Mouse (Mus musculus) frontal cortex, adult 2 months (tissue): Measurements from ENCODE around the gene Calm3. TPM values are rescaled to one million over a fixed set of nuclear protein-coding genes. Genes with fewer than 3 reads are reported as not detected.
"Not testable (repeated sequence)": the region's sequence is repeated elsewhere in the genome, so short reads cannot be mapped to it uniquely, and the experiment has no call there.

ENCODE experiments used
- DNase-seq, 2 experiments: peaks; one replicate each; pipeline ENCODE4 v3.0.0; 2022; ENCODE audit warnings: low spot score in 1 of 2; ENCODE audit errors: extremely low spot score in 1 of 2
- polyA plus RNA-seq: library from polyadenylated mRNA; depleted of rRNA; stranded (reverse); fragments of >200 nt; gene quantifications from 2 replicates; pipeline ENCODE4 v1.2.3, GENCODE M21; 2012; rRNA removed

Gene Calm3
- polyA plus RNA-seq = 1,679 and 1,948 TPM in 2 replicates

DNA sequence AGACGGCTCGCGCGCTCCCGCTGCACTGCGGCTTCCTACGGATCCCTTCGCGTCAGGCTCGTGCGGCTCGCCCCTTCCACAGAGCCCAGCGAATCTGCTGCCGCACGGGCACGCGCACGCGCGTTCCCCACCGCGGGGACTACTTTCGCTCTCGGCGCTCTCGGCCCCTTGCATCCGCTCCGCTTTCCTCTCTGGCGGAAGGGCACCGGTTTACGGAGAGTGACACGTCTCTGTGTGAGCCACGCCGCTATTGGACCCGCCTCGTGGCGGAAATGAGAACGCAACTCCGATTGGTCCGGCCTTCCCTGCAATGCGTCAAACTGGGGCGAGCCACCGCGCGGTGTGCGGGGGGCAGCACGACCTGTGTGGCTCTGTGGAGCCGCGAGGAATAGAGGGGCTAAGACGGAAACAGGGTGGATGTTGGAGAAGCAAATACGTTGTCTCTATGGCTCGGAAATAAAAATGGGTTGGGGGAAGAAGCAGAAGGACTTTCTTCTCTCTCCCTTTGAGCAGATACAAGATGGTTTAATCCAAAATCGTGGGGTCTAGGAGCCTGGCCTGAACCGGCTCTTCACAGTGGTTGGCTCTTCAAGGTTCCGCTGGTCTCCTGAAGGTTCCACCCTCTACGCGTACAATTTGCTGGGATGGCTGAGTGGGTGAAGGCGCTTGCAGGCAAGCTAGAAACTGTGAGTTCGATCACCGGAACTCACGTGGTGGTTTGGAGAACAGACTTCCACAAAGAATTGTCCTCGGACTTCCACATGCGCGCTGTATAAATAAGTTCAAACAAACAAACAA is at the start of gene Calm3:
Gene Calm3 (minus strand): TSS at position 78 of the 798 bp plus-strand sequence.
- DNase-seq = peak; percentile 98 to 100

DNA sequence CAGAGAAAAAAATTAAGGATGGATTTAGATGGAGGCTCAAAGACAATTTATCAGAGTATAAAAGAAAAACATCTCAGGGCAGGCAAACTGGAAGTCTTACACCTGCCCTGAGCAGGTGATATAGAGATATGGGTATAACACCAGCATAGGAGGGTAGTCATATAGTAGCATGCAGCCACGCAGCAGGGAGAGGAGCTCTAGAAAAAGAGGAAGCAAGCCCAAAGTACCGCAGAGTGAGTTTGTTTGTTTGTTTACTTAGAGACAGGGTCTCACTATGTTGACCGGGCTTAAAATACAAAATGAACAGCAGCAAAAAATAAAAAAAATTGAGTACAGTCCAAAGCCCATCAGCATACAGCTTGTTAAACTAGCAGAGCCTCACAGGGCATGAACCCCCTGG is 47.2 kb upstream of the Calm3 start:
- no peak for DNase-seq

DNA sequence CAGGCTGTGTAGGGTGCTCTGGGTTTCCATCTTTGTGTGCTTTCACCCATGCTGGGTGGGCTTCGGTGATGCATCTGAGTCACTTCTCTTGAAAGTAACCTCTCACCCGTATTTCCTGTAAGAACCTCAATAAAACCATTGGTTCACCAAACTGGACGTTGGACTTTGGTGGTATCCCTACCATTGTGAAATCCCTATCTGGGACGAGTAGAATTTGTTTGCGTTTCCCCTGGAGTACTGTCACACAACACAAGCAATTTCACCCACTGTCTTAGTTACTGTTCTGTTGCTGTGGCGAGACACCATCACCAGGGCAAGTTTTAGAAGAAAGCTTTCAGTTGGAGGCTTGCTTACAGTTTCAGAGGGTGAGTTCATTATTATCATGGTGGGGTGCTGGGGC is 44.5 kb upstream of the Calm3 start:
- no peak for DNase-seq

DNA sequence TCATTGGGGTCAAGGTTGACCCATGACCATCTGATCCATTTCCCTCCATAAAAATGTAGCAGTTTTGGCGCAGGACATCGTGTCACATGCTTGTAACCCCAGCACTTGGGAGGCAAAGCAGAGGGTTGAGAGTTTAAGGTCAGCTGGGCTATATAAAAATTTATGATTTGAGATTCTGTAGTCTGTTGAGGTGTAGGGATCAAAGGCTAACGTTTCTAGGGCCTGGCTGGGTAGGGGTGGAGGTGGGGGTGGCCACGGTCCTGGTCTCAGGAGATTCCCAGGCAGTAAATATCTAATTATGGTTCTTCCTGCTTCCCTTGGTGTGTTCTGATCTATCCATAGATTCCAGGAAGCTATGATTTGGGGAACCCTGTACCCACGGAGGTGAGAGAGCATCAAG is 37.8 kb upstream of the Calm3 start:
- DNase-seq = no peak

DNA sequence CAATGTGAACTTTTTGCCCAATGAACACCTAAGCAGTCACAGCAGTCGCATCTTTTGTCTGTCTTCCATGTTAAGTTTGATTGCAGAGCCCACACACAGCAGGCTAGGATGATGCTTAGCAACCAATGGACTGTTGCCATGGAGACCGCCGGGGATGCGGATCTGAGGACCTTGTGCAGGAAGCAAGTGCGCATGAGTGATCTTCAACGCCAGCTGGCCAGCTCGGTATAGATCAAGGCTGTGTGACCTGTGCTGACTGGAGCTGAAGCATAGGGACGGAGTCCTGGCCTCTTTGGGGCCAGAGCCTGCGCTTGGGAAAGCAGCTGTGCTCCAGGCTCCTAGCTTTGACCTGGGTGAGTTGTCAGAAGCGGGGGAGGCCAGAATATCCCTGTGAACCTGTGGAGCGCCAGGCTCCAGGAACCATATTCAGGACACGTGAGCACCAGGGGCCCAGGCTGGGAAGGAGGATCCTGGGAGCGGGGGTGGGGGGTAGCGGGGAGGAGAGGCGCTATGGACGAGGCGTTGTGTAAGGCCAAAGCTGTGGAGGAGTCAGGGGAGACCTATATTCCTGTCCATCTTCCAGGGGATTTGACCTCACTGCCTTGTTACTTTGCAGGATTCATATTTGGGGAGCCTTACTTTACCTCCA is 35.7 kb upstream of the Calm3 start, which contains the start of gene Pnmal1:
Gene Pnmal1 (plus strand): TSS at position 141 of the 649 bp plus-strand sequence.
- peak; percentile 94 to 96 for DNase-seq

DNA sequence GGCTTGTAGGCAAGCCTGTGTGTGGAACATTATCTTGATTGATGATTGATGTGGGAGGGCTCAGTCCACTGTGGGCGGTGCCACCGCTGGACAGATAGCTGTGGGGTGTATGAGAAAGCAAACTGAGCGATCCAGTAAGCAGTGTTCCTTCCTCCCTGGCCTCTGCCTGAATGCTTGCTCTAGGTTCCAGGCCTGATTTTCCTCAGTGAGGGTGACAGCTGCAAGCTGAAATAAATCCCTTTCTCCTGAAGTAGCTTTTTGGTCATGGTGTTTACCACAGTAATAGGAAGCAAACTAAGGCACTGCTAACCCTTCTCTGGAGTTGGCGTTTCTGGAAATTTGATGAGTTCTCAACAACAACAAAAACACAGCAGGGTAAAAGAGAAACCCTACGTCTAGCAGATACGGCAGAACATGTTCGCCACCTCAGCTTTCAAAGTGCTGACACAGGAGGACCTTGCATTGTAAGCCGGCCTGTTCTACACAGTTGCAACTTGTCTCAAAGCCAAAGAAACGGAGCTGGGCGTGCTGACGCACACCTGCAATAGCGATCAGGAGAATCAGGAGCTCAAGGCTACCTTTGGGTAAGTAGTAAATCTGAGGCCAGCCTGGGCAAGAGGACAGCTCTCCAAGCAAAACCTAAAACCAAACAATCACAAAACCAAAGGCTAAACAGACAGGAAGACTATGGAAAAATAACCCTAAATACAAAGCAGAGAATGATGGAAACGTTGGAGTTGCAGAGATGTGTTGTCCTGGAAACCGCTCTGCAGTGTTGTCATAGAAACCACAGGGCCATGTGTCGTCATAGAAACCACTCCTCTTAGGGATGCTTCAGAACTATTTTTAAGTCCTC is 32.7 kb upstream of the Calm3 start:
- DNase-seq = peak; percentile 80 to 84

DNA sequence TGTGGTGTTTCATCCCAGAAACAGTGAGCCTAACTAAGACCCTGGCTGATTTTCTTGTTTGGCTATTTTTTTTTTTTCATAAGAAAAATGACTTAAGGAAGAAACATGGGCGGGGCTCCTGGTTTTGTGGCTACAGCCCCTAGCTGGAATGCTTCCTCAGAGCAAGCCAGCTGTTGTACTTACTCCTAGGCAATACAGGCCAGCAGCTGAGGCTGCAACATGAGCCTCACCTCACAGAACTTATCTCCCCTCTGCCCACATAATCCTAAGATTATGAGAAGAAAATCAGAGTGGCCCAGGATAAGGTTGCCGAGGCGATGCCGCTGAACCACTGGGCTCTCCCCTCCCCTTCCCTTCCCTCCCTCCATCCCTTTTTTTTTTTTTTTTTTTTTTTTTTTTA is 31.8 kb upstream of the Calm3 start:
- DNase-seq = no peak

DNA sequence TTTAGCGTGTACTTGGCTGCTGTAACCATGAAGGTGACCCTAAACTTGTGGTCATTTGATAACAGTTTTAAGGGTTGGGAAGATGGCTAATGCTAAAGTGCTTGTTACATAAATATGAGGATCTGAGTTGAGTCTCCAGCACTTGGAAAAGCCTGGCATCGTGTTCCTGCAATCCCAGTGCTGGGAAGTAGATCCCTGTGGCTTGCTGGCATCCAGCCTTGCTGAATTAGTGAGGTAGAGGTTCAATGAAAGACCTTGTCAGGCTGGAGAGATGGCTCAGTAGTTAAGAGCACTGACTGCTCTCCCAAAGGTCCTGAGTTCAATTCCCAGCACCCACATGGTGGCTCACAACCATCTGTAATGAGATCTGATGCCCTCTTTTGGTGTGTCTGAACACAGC is 29.9 kb upstream of the Calm3 start:
- not testable (repeated sequence) for DNase-seq

DNA sequence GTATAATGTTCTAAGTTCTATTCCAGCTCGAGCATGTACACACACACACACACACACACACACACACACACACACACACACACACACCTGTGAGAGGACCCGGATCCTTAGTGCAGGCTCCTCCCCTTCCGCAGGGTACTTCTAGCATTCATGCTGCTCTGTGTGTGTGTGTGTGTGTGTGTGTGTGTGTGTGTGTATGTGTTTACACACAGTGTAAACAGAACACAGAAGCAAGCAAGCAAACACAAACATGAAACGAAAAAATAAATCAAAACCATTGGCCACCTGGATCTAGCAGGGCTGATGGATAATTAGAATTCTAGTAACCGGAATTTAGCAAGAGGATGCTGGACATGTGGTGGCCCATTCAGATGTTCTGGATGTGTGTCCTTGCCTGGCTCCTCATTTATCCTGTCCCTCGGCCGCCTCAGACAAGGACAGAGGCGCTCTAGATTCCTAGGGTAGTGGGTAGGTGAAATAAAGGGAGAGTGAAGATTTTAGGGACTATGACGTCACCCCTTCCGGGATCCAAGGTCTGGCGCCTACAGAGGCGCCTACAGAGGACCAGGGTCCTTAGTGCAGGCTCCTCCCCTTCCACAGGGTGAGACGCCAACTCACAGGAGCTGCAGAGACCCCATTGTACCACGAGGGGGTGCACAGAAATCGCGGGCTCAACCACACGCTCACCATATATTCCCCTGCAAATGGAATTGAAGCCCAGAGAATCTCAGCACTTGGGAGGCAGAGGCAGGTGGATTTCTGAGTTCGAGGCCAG is 27.1 kb upstream of the Calm3 start:
- peak in 1 of 2 experiments; percentile 92 for DNase-seq

DNA sequence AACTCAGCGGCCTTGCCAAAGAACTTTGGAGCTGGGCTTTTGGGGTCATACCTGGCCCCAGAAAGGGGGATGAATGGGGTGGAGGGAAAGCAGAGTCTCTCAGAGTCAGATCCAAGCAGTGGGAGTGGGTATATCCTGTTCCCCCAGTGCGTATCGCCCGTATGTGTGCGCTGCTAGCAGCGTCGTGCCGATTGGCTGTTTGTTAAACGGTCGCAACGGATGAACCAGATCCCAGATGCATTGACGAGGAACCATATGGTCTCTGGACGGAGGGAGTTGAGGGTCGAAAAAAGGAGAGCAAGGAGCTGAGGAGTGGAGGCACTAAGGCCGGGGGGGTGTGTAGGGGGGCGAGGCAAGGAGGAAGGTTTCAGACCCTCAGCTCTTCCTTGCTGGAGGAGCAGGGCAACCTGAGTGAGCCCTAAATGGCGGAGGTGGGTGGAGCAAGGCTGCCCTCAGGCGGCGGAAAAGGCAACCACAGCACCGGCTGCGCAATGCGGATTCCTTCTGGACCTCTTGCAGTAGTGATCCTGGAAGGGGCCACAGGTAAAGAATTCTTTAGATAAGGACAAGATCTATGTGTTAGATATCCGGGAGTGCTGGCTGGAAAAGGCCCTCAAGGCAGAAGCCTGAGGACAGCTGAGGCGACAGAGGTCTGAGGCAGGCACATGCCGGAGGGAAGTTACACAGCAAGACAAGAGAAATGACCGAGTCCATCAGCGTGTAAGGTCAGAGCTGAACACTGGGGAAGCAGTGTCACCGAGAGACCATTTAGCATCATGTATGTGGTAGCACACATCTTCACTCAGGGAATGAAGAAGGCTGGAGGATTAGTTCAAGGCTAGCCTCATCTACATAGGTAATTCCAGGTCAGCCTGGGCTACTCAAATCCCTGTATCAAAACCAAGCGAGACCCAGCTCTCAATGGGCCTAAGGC is 26.3 kb upstream of the Calm3 start:
- peak; percentile 80 to 93 for DNase-seq

DNA sequence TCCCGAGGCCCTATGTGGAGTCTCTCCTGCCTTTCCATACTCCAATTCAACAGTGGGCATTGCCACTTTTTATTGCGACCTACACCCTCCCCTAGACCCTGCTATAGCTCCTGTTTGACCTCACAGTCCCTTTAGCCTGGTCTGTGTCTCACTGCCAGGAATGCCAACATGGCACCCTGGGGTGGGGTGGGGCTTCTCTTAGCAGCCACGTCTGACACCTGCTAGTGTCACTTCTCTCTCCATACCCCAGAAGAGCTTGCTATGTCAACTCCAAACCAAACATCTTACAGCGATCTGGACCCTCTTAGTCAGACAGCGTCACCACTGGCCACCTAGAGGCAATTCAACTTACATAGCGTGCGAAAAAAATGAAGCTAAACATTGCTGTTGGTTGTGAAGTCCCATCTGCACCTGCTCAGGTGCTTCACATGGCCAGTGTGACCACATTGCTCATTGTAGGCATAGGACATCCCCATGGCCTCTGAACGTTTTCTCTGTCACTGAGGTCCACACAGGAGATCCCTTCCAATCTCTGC is 25.1 kb upstream of the Calm3 start:
- DNase-seq = no peak

DNA sequence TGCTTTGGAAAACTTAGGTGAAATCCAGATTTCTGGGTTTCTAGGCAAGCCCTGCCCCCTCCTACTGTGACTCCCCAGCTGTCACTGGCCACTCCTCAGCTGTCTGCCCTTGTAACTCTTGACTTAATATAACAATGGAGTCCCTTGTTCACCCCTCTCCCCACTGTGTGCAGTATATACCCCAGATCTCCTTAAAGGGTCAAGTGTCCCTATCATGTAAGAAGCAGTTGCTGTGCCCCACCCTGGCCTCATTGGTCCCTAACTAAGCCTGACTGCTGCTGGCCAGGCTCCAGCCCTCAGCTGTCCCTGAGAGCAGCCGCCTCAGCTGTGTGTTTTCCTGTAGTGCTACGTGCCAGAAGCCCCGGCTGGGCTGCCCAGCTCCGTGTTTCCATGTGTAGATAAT is 24.0 kb upstream of the Calm3 start:
- no peak for DNase-seq

DNA sequence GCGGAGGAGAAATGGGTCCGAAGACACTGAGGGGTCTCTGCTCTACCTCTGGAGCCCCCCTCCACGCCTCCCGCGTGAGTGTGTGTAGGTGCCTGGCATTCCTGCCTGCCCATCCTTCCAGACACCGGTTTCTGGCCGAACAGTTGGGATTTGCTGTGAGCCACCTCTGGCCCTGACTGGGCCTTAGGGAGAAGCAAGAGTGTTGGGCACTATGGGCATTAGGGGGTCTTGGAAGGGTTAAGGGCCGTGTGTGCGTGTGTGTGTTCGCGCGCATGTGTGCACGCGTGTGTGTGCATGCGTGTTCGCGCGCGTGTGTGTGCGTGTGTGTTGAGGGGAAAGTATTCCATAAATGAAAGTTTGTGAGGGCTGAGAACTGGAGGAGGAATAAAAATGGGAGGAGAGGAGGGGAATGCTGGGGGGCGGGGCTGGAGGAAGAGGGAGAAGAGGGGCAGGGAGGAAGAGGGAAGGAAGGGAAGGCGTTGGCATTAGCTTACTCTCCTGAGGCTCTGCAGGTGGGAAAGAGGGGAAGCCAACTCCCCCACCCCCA is 23.5 kb upstream of the Calm3 start:
- peak in 1 of 2 experiments; percentile 69 for DNase-seq

DNA sequence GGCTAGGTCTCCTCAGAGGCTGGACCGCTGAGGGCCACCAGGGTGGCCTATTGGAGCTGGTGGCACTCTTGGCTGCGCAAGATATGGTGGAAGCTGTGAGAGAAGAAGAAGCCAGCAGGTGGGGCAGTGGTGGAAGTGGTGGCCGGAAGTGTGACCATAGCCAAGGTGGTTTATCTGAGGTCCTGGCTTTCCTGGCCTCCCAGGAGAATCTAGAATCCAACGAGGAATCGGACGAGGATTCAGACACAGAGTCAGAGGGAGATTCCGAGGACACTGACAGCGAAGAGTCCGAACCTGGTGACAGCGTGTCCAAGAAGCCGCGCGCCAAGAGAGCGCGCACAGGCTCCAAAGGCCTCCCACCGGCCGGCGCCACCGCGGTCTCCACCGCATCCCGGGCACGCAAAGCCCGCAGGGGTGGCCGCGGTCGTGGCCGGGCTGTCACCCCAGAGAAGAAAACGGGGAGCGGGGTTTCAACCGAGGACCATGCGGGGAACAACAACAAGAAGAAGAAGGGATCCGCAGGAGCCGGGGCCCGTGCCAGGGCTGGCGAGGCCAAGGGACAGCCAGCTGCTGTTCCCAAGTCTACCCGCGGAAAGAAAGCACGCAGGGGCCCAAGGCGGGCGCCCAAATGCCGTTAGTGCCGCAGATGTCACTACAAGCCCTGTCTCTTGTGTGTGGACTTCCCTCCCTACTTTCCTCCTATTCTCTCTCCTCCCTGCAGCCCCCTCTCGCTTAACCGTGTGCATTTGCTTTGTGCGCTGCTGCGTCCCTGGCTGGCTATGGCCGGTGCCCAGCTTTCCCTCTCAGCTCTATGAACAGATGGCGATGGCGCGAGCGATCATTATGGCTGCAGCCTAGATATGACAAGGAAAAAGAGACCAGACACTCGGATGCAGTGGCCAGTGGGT is 22.8 kb upstream of the Calm3 start:
- DNase-seq = no peak

DNA sequence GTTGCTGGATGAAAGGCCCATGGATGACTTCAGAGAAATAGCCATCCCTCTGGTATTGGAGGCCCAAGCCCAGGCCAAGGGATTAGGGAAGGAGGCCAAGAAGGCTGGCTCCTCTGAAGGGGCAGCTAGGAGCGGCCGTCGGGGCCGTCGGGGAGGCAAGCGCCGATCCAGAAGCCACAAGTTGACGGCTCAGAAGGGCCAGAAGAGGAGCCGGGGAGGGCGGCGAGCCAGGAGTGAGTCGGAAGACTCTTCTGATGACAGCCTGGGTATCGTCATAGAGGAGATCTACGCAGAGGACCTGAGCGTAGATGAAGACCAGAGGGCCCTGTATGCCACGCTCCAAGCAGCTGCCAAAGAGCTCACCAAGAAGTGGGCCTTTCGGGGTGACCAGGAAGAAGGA is 21.5 kb upstream of the Calm3 start:
- no peak for DNase-seq

DNA sequence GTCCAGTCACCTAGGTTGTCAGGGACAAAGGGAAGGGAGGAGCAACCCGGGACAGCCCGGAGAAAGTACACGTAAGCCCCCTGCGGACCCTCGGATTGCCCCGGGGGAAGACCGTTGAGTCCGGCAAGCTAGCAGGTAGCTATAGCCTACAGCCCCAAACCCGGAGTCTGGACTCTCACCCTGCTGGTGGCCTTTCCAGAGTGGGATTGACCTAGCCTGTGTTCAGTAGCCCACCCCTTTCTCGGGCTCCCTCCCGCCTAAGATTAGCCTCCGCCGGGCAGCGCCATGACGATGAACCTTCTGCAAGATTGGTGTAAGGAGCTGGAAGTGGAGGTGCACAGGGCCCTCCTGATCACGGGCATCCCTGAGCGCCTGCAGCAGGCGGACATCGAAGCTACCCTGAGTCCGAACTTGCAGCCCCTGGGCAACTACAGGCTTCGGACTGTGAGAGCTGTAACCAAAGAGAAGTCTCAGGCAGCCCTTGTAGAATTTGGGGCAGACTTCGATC is 20.9 kb upstream of the Calm3 start:
- DNase-seq = no peak

DNA sequence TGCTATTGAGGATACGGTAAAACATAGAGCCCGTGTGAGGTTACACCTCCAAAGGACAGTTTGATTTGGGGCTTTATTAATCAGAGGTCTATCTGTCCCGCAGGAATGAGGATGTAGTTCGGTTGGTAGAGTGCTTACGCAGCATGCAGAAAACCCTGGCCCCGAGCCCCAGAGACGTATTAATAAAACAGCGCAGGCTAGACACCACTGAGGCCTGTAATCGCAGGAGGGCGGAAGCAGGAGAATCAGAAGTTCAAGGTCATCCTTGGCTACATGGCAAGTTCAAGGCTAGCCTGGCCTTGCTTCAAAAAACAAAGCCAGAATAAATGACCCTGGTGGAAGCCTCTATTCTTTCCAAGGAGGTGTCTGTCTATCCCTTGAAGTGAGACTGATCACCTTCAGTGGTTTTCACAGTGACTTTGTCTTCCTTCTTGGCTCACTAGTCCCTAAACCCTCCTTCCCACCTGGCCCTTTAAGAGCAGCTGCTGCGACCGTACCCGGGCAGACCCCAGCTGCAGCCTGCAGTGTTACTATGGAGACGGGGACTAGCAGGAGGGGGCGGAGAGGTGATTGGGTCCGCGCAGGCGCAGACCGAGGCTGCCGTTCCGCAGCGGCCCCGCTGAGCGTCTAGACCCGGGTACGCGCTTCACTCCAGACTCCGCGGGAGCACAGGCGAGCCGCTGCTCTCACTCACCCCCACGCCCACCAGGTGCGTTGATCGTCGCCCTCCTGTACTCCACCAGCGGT is 20.3 kb upstream of the Calm3 start, which contains the start of gene Pnmal2:
Gene Pnmal2 (plus strand): TSS at position 622 of the 747 bp plus-strand sequence.
- DNase-seq = peak; percentile 82 to 91
